Mouse (Mus musculus) cerebellum, postnatal 4 days (tissue): ENCODE measurements around the gene Arhgap36.

ENCODE experiments used
- DNase-seq, 2 experiments: peaks; one replicate each; pipeline ENCODE4 v3.0.0; 2022; ENCODE audit warnings: low spot score in 2 of 2, mixed read lengths in 1 of 2

Arhgap36 gene

GRCm38 (mm10) chrX:49463442-49463970 is at the start of gene Arhgap36:
Gene Arhgap36 (plus strand): TSS chrX:49463945.
- no peak for DNase-seq

- no peak for DNase-seq
These were observed 6.0 kb upstream of the Arhgap36 start for GRCm38 (mm10) chrX:49457781-49458180.

DNA sequence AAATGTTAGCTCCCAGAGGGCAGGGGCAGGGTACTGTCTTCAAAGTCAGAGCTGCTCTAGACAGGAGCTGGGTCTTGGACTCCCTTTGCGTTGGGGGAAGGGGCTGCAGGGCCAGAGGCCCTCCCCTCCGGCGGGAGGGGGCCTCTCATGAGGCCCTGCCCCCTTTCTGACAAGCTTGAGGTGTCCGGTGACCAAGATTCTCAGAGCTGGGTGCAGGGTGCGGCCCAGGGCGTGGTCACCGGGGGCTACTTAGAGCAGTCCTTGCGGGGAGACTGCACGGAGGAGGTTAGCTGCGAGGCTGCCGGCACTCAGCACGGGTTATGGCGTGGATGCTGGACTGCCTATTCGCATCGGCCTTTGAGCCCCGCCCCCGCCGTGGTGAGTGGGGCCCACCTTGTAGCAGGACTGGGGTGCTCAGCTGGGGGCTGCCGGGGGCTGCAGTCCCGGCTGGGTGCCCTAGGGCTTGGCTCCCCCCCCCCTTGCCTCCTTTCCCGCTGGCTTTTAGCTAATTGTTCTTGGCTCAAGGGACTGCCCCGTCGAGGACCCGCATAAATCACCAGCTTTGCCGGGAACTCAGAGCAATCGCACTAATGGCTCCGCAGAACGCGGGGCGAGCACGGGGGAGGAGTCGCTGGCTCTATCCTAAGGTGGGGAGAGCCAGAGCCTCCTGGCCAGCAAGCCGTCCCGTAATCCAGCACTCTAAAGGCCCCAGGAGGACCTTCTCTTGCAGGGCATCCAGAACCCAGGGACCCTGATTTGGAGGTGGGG is 6.7 kb downstream of the Arhgap36 start:
- DNase-seq = no peak

DNA sequence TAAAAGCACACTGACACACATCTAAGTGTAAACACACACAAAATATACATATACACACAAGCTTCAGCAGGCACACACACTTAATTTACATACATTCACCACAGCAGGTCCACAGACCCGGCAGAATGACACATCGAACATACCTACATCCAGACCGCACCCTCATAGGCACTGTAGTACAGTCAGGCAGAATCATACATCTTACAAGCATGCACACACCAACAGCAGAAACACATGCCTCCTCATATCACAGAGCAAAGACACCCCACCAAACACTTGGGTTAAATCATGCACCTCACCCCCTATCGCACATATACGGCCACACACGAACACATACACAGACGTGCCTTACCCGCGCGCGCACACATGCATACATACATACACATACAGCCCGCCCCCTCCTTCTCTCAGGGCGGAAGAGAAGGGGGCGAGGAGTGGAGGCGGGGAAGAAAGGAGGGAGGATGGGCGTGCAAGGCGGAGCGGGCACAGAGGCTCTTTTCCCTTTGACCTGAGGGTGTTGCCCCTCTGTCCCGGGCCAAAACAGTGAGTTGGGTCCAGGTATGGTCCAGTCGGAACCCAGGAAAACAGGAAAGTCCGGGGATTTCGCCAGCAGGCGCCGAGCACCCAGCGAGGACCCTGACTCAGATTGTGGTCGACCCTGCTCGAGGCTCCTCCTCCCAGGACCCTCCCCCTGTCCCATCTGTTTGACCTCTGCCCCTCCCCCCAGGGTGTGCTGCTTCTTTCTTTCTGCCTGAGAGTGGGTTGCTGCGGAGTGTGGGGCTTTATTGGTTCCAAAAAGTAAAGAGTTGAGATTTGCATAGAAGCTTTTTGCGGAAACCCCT is 16.4 kb downstream of the Arhgap36 start:
- no peak for DNase-seq

GRCm38 (mm10) chrX:49480846-49481245 is 17.1 kb downstream of the Arhgap36 start:
- DNase-seq = no peak

DNA sequence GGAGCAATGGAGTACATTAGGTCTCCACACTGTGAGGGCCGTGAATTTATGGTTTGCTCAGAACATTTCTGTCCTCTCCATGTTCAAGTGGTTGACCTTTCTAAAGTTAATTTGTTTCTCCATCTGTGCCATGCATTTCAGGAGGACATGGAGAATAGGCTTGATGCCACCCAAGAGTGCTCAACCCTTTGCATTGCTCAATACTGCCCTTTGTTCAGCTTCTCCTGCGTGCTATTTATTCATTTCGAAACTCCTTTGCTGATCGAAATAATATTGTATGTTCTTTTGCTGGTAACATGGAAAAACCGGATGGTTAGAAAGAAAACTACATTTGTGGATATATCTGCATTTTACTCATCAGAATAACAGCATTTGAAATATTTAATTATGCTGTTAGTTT is 25.4 kb downstream of the Arhgap36 start:
- no peak for DNase-seq

DNA sequence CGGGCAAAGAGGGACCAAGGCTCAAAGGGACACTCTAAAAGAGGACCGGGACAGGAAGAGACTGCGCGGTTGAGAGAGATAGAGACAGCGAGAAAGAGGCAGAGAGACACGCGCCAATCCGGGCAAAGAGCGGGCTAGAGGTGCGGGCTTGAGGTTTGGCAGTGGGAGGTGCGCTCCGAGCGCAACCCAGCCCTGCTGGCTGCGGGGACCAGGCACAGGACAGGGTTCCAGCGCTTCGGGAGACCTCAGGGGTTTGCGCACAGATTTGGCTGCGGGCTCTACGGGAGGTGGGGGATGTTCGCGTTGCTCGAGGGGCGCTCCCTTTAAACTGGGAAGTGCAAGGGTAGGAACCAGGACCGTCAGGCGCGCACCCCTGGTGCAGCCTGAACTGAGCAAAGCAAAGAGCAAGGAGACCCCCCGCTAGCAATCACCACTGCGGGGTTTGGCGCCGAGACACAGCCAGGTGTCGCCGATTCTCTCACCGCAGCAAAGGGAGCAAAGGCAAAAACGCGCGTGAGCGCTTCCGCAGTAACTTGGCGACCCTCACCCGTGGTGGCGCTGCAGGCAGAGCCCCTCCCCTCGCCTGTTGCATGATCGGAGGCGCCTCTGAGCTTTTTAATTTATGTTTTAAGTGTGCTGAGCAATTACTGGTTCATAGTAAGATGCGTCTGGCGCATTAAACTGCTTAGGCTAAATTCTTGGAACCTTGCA is 30.1 kb downstream of the Arhgap36 start:
- no peak for DNase-seq
